Mouse (Mus musculus) bone marrow macrophage, adult 2 months (primary cell): ENCODE measurements around the gene Acacb. TPM values are rescaled to one million over a fixed set of nuclear protein-coding genes. Genes with fewer than 3 reads are reported as not detected.

ENCODE experiments used
- H3K27ac ChIP-seq: 2 replicates; pipeline ENCODE4 v1.5.1; 2012; ENCODE audit warnings: low read depth, low read length; ENCODE audit not compliant: insufficient read depth
- H3K4me1 ChIP-seq: 2 replicates; pipeline ENCODE4 v1.6.1; 2012; ENCODE audit warnings: low read length; ENCODE audit not compliant: control insufficient read depth, insufficient read depth
- H3K4me3 ChIP-seq: 2 replicates; pipeline ENCODE4 v1.5.1; 2012; ENCODE audit warnings: mild to moderate bottlenecking, low read length, moderate library complexity; ENCODE audit not compliant: insufficient read depth
- CTCF ChIP-seq: IDR thresholded peaks from 2 replicates; pipeline ENCODE4 v1.5.1; 2012; ENCODE audit warnings: low read depth, mild to moderate bottlenecking, low read length, moderate library complexity
- POLR2A ChIP-seq: IDR thresholded peaks from 2 replicates; pipeline ENCODE4 v1.6.1; 2012; ENCODE audit warnings: mild to moderate bottlenecking, low read depth, low read length, borderline replicate concordance
- polyA plus RNA-seq: library from polyadenylated mRNA; stranded (reverse); fragments of >200 nt; gene quantifications from 2 replicates; pipeline ENCODE4 v1.2.4, GENCODE M21; 2012; ENCODE audit not compliant: missing spikeins, insufficient read depth, insufficient read length

Acacb gene
- polyA plus RNA-seq, 1 experiment, result 0.24 TPM

- Histone ChIP-seq H3K4me3 (no peak overlapping the region), H3K27ac (no peak overlapping the region), H3K4me1 (no peaks in the 10 kb centered on the region)
- TF ChIP-seq CTCF (no peak), POLR2A (no peak)
These were observed 153.0 kb downstream of the Acacb start for GRCm38 (mm10) chr5:114299156-114299855.

DNA sequence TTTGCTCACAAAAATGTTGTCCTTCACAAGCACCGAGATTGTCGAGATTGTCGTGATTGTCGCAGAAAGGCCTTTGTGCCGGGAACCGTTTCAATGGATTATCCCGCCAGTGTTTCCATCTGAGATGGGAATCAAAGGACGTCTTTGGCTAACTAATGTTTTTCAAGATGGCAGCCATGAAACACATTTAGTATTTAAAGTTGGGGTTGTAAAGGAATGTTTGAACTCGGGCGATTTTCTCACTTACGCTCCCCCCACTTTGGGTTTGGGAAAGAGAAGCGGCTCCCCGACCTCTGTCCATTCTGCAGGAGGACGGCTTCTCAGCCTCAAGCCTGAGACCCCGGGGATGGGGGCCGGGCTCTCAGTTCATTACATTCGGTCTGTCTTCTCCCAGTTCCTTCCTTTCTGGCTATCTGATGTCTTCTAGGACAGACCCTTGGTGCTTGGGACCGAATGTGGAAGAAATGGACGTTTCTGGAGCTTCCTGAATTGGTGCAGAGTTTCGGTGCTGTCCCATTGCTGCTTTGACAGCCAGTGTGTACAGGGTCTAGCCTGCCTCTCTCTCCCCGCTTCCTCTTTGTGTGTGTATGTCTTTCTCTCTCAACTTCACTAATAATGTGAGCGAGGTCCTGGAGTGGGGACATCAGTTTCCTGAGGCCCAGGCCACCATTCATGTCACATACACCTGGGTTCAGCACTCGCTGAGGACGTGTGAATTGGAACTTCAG lies 153.7 kb downstream of the Acacb start:
- Histone ChIP-seq H3K4me3 (no peak overlapping the region), H3K27ac (no peak overlapping the region), H3K4me1 (no peaks in the 10 kb centered on the region)
- no peak for TF ChIP-seq CTCF
- TF ChIP-seq POLR2A, result no peak

Other genes starting within 250 kb of the Acacb start
- gene Coro1c, start 237.8 kb upstream of the Acacb start, polyA plus RNA-seq, result 156 and 194 TPM in 2 replicates
- 15.3 and 18.5 TPM in 2 replicates for gene Ssh1, start 152.6 kb upstream of the Acacb start, polyA plus RNA-seq
- gene Dao, start 142.8 kb upstream of the Acacb start, polyA plus RNA-seq, result not detected in 2 replicates
- 10.0 and 11.8 TPM in 2 replicates for gene Usp30, start 81.1 kb upstream of the Acacb start, polyA plus RNA-seq
- gene Svop, start 55.0 kb upstream of the Acacb start, polyA plus RNA-seq, result not detected in 2 replicates
- gene Alkbh2, start 18.3 kb upstream of the Acacb start, polyA plus RNA-seq, result 3.3 and 4.2 TPM in 2 replicates
- gene Ung, start 16.1 kb upstream of the Acacb start, polyA plus RNA-seq, result 1.8 and 3.5 TPM in 2 replicates
- not detected in 2 replicates for gene Foxn4, start 127.3 kb downstream of the Acacb start, polyA plus RNA-seq
- not detected in 2 replicates for gene Myo1h, start 142.6 kb downstream of the Acacb start, polyA plus RNA-seq
- gene Kctd10, start 234.0 kb downstream of the Acacb start, polyA plus RNA-seq, result 35.0 and 41.1 TPM in 2 replicates
- 46.3 and 52.0 TPM in 2 replicates for gene Ube3b, start 234.1 kb downstream of the Acacb start, polyA plus RNA-seq